Mouse (Mus musculus) layer of hippocampus, adult 2 months (tissue): ENCODE measurements around the gene Zcchc4. TPM values are rescaled to one million over a fixed set of nuclear protein-coding genes. Genes with fewer than 3 reads are reported as not detected.

Source experiments
- DNase-seq, 2 experiments: peaks; one replicate each; pipeline ENCODE4 v3.0.0; 2022; ENCODE audit warnings: low spot score in 2 of 2
- H3K27ac ChIP-seq: fragments of 200-600 bp; 2 replicates; pipeline ENCODE4 v1.8.1; 2022
- H3K4me3 ChIP-seq: fragments of 200-600 bp; 2 replicates; pipeline ENCODE4 v1.8.1; 2022; ENCODE audit warnings: mild to moderate bottlenecking
- CTCF ChIP-seq: fragments of 200-600 bp; conservative IDR thresholded peaks from 2 replicates; pipeline ENCODE4 v1.8.1; 2022; ENCODE audit warnings: antibody characterized with exemption, mild to moderate bottlenecking, moderate library complexity
- total RNA-seq, 2 experiments: library from RNA; stranded (reverse); gene quantifications; 2 replicates each; pipeline ENCODE4 v1.2.3; 2021

The Zcchc4 gene
- total RNA-seq, 2 experiments from 2014 or later: 10.7 to 11.9 TPM

DNA sequence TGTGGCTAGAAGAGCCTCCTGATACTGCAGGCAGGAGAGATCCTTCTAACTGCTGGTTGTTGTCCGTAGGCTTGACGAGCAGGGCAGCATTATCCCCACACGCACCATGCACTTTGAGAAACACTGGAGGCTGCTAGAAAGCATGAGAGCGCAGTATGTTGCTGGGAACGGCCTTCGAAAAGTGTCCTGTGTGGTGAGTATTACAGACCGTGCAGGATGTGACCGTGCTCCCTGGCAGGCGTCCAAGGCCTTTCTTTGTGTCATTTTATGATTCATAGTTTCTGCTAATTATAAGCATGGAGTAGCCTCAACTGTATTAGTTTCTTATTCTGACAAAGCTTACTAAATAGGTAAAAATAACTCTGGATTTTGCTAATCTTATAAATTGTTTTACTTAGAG lies 90.6 kb downstream of the Zcchc4 start:
- no peak overlapping the region for H3K27ac ChIP-seq
- TF ChIP-seq CTCF: no peak
- DNase-seq: no peak

DNA sequence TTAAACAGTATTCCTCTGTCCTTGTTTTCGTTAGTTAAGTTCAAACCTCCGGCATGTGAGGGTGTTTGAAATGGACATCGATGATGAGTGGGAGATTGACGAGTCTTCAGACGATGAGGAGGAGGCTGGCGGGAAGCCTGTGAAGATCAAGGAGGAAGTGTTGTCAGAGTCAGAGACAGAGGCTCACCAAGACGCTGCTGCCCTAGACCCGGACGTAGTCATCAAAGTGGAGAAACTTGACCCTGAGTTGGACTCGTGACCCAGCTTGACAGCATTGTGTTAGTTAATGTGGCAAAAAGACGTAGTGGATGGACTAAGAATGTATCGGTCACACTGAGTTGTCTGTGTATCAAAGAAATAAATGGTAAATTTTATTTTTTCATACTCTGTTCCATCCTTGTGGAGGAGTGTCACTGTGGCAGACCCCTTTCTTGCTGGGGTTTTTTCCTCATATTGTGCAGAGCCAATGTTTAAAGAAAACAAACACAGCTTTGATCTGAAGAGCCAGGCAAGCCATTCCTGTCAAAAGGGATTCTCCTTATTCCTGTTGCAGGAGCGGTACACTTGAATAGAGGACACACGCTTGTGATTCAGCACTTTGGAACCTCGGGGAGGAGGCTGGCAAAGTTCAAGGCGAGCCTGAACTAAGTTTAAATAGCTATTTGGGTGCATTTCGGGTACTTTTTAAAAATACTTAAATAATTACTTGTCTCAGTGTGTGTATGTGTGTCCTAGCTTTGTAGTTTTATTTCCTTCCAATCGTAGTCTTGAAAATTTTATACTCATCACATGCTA lies 91.3 kb downstream of the Zcchc4 start:
- Histone ChIP-seq H3K4me3 (no peak overlapping the region), H3K27ac (no peak overlapping the region)
- no peak for TF ChIP-seq CTCF
- DNase-seq: no peak

More for the DNA sequence above, 90.6 kb downstream of the Zcchc4 start:
- no peak overlapping the region for H3K4me3 ChIP-seq

DNA sequence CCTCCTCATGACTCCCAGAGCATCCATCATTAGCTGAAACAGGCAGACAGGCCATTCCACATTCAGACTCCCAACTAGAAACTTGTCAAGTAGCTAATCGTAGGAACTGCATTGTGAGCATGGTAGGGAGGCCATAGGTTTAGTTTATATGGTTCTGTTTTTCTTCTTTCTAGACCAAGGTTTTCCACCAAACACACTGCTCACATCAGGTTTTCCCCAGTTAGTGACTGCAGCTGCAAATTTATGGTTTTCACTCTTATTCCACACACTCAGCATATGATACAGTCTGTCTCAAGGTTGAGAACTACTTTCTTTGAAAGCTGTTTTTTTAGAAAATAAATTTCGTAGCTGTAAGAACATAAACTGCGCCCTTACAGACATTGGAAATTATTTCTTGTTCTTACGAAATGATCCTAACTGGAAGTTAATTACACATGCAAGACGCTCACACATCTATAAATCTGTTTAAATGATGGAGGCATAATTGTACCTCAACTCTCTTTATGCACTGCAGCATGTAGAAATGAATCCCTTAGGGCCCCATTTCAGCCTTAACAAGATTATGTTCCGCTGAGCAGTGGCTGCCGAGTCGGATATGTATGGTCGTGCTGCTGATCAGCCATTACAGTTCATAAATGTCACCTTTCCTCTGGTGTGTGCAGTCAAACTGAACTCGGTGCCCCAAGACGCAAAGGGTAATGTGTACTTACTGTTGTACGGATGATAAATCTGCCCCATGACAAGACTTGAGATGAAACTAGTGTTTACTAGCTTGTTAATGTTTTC lies 93.9 kb downstream of the Zcchc4 start:
- no peak overlapping the region for H3K27ac ChIP-seq
- no peak for DNase-seq
- H3K4me3 ChIP-seq: no peak overlapping the region
- TF ChIP-seq CTCF: no peak

DNA sequence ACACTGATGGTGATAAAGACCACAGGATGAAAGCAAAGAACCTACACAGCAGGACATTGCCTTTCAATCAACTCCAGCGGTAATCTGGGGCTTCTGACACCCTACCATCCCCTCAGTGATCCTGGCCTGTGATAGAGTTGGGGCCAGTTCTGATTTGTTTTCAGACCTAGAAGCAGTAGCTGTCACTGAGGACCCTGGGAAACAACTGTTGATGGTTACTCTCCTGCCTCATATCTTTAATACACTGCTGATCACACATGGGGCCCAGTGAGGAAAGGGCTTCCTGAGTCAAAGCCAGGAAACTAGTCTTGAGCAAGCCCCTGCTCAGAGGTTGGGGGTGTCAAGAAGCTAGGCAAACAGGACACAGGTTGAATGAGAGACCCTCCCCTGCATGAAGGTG lies 96.3 kb downstream of the Zcchc4 start:
- no peak overlapping the region for H3K27ac ChIP-seq
- no peak for DNase-seq
- no peak overlapping the region for H3K4me3 ChIP-seq
- TF ChIP-seq CTCF: no peak

DNA sequence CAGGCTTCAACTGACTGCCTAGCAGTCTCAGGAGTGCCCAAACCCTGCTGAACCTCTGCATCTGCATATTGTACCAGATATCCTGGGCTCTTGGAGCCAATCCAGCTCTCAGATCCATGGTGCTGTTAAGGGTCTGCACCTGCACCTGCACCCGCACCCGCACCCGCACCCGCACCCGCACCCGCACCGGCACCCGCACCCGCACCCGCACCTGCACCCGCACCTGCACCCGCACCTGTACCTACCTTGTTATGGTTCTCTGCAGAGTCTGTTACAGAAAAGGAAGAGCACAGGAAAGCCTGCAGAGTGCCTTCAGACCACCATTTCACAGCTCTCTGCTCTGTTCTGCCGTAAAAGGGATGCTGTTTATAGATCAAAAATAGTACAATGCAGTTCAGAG lies 96.8 kb downstream of the Zcchc4 start:
- Histone ChIP-seq H3K4me3 (no peak overlapping the region), H3K27ac (no peak overlapping the region)

More for the DNA sequence above, 96.8 kb downstream of the Zcchc4 start:
- DNase-seq: no peak
- TF ChIP-seq CTCF: no peak

Other genes starting within 250 kb of the Zcchc4 start
- gene Lgi2, start 208.9 kb upstream of the Zcchc4 start, total RNA-seq: 10 to 100 TPM; 21.2 to 22.8 TPM
- gene Sepsecs, start 105.7 kb upstream of the Zcchc4 start, total RNA-seq: 10 to 100 TPM; 10.5 to 10.6 TPM
- 1 to 10 TPM; 2.1 to 2.9 TPM for gene Pi4k2b, start 33.8 kb upstream of the Zcchc4 start, total RNA-seq
- 10 to 100 TPM; 75.5 to 77.0 TPM for gene Anapc4, start 58.6 kb downstream of the Zcchc4 start, total RNA-seq